Mouse (Mus musculus) left cerebral cortex, postnatal 14 days (tissue): Measurements from ENCODE around the gene Abcf2. TPM values are rescaled to one million over a fixed set of nuclear protein-coding genes. Genes with fewer than 3 reads are reported as not detected.

Source experiments
- DNase-seq, 2 experiments: peaks; one replicate each; pipeline ENCODE4 v3.0.0; 2021 to 2022; ENCODE audit warnings: low spot score in 2 of 2, mixed read lengths in 1 of 2
- intact Hi-C: fragments of 180-260 bp; cut with DNase I; formaldehyde crosslinking; loops from one replicate; pipeline ENCODE4 v1.15.1; 2025
- long read RNA-seq, 2 experiments: library from polyadenylated mRNA; stranded (forward); transcript quantifications; one replicate each; pipeline ENCODE4 v2.0.0; 2021
- total RNA-seq, 2 experiments: library from RNA; stranded (reverse); gene quantifications; 2 replicates each; pipeline ENCODE4 v1.2.3; 2021

The Abcf2 gene
- total RNA-seq, result 10 to 100 TPM; 62.0 to 64.8 TPM
- long read RNA-seq, experiment 1, transcript Abcf2-201 (14 exons, 2,569 nt), result major isoform, 111 of 151 reads
- long read RNA-seq, experiment 1, partial matches to known transcripts, result 17 of 151 reads
- long read RNA-seq, experiment 1, other reads (novel, unspliced or antisense), result 23 of 151 reads
- long read RNA-seq, experiment 2, transcript Abcf2-201 (14 exons, 2,569 nt), result major isoform, 80 of 120 reads
- long read RNA-seq, experiment 2, partial matches to known transcripts, result 20 of 120 reads
- long read RNA-seq, experiment 2, other reads (novel, unspliced or antisense), result 20 of 120 reads

GRCm38 (mm10) chr5:24577183-24577929, at the start of gene Abcf2:
Gene Abcf2, minus strand, starts transcription at chr5:24577467.
- intact Hi-C loops, result no loop called here
- DNase-seq, result peak; percentile 100

GRCm38 (mm10) chr5:24624822-24625120, 47.5 kb upstream of the Abcf2 start:
- DNase-seq, result no peak
- intact Hi-C loops, result no loop called here

GRCm38 (mm10) chr5:24623986-24624821, 46.9 kb upstream of the Abcf2 start, which contains the start of gene Smarcd3:
Gene Smarcd3, minus strand, starts transcription at chr5:24624411.
- DNase-seq, result peak; percentile 71 to 76
- intact Hi-C loops, result no loop called here

DNA sequence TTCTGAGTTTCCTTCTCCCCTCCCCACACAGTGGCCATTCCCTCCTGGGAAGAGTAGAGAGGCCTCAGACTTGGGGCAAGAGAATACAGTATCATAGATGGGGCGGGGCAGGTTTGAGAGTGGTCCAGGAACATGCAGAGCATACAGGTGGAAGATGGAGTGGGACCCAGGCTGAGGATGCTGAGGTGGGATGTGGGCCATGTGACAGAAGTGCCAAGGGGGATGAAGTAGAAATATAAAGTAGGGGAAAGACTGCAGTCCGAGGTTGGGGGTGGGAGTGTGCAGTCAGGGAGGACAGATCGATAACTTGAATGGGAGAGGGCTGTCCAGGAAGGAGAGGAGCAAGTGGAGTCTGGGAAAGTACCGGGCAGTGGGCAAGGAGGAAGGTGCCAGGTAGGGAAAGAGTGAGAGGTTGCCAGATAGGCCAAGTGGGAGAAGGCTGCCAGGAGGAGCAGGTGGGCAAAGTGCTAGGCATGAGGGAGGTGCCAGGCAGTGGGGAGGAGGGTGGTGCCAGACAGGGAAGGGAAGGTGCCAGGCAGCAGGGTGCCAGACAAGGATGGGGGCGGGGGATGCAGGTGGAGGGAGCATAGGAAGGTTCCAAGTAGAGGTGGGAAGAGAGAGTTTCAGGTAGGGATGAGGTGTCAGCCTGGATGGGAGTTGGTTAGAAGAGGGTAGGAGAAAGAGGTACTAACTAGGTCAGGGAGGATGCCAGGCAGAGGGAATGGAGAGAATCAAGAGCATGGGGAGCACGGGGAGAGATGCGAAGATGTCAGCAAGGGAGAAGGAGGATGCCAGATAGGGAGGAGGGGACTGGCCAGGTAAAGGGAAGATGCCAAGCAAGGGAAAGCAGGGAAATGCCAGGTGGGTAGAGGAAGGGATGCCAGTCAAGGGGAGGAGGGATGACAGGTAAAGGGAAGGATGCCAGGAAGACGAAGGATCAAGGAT, 46.0 kb upstream of the Abcf2 start:
- no peak for DNase-seq
- intact Hi-C loops, result no loop called here

GRCm38 (mm10) chr5:24622386-24623040, 45.2 kb upstream of the Abcf2 start:
- intact Hi-C loops, result no loop called here
- DNase-seq, result no peak

GRCm38 (mm10) chr5:24620626-24621025, 43.4 kb upstream of the Abcf2 start:
- intact Hi-C loops, result no loop called here
- no peak for DNase-seq

- no peak for DNase-seq
- intact Hi-C loops, result no loop called here
These were observed 42.8 kb upstream of the Abcf2 start for GRCm38 (mm10) chr5:24620116-24620515.

- DNase-seq, result no peak
- intact Hi-C loops, result no loop called here
These were observed 41.7 kb upstream of the Abcf2 start for GRCm38 (mm10) chr5:24618921-24619320.

- intact Hi-C loops, result no loop called here
- DNase-seq, result no peak
These were observed 37.8 kb upstream of the Abcf2 start for GRCm38 (mm10) chr5:24615097-24615496.

DNA sequence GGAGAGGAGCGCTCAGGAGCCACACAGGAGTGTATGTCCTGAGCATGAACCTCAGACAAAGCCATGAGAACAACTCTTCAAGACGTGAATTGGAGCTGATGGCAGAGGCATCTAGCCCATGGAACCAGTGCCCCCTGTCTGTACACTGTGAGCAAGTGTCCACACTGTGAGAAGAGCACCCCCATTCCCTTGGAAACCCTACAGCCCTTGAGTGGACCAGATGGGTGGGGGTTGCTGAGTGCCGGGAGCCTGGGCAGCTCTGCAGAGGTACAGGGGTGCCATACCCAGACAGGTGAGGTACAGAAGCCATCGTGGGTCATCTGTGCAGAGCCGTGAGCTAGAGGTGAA, 35.0 kb upstream of the Abcf2 start:
- DNase-seq, result no peak
- intact Hi-C loops, result no loop called here

GRCm38 (mm10) chr5:24611366-24612301, 34.4 kb upstream of the Abcf2 start:
- intact Hi-C loops, result no loop called here
- peak; percentile 69 to 70 for DNase-seq

DNA sequence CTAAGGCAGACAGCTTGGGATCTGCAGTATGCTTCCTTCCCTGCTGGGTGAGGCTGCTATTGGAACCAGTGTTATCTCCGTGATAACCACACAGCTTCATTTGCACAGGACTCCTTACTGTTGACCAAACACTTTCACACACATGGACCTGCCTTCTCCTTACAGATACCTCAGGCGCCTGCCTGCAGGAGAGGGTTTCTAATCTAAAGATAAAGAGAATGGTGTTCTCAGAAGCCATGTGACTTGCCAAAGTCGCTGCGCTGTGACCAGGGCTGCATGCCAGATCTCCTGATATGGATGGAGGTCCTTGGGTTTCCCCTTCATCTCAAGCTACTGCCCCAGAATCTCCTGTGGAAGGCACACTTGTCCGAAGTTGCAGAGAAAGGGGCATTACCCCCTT, 32.1 kb upstream of the Abcf2 start:
- no peak for DNase-seq
- intact Hi-C loops, result no loop called here

DNA sequence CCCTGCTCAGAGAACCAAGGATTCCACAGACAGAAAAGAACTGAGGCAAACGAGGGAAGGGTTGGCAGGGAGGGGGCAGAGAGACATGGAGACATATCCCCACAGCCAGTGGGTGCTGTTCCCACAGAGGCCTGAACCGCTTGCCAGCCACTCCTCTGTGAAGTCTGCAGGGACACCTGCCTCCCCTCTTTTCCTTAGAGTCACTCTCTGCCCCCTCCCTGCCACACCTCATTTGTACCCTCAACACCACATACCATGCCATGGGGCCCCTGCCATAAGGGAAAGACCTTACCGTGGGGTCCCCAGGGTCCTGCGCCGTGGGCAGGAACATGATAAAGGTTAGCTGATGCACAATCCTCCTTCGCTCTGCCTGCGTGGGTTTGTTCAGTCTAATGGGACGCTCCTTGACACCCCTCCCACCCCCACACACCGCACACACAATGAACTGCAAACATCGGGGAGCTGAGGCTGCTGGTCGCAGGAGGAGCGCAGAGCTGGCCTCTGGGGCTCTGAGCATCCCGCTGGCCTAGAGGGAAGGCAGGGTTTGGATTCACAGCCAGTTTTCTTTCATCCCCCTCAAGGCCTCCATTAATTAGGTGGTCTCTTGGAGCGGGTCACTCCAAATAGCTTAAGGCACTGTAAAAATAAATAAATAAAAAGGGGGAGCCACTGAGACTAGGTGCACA, 28.9 kb upstream of the Abcf2 start:
- DNase-seq, result no peak

GRCm38 (mm10) chr5:24605321-24605979, 28.2 kb upstream of the Abcf2 start:
- intact Hi-C loops, result no loop called here
- no peak for DNase-seq

More for the DNA sequence above, 28.9 kb upstream of the Abcf2 start:
- intact Hi-C loops, result no loop called here

GRCm38 (mm10) chr5:24604656-24605100, 27.4 kb upstream of the Abcf2 start:
- DNase-seq, result peak; percentile 66 to 77
- intact Hi-C loops, result no loop called here

GRCm38 (mm10) chr5:24604080-24604655, 26.9 kb upstream of the Abcf2 start:
- no peak for DNase-seq
- intact Hi-C loops, result no loop called here
